Mouse (Mus musculus) CH12.LX (cell line): ENCODE results near the gene Dkk1. TPM values are rescaled to one million over a fixed set of nuclear protein-coding genes. Genes with fewer than 3 reads are reported as not detected.

Source experiments
- DNase-seq: peaks from one replicate; pipeline ENCODE4 v3.0.0-alpha.2; 2013; ENCODE audit errors: extremely low read depth
- H3K27ac ChIP-seq: 2 replicates; pipeline ENCODE4 v1.5.1; 2012; ENCODE audit warnings: low read depth, mild to moderate bottlenecking, control low read depth, moderate library complexity; ENCODE audit not compliant: insufficient read depth
- H3K27me3 ChIP-seq: replicated peaks from 2 replicates; pipeline ENCODE3; 2012; ENCODE audit warnings: inconsistent platforms
- H3K36me3 ChIP-seq, 2 experiments: replicated peaks in 1 of 2; 2 replicates each; pipeline versions ENCODE3 to v1.6.1; 2012; ENCODE audit warnings: inconsistent platforms in 1 of 2, low read length in 1 of 2, mild to moderate bottlenecking in 1 of 2, mixed read lengths in 1 of 2, moderate library complexity in 1 of 2; ENCODE audit not compliant: control insufficient read depth in 1 of 2, insufficient read depth in 1 of 2
- H3K4me1 ChIP-seq, 2 experiments: 2 replicates each; pipeline ENCODE4 v1.6.1; 2012; ENCODE audit warnings: inconsistent platforms in 1 of 2, moderate library complexity in 1 of 2; ENCODE audit not compliant: insufficient read depth in 2 of 2, control insufficient read depth in 1 of 2
- H3K4me2 ChIP-seq: 2 replicates; pipeline ENCODE4 v1.6.1; 2012; ENCODE audit warnings: low read depth, mild to moderate bottlenecking, control low read depth; ENCODE audit not compliant: poor library complexity, insufficient read depth, severe bottlenecking
- H3K4me3 ChIP-seq, 3 experiments: fragments of 150-350 bp in 1 of 3; sonication (generic) in 1 of 3; replicated peaks in 1 of 3; 2 replicates each; pipeline versions ENCODE3 to v1.5.1; 2011 to 2012; ENCODE audit warnings: low read depth in 2 of 3, low read length in 2 of 3, mild to moderate bottlenecking in 2 of 3, moderate library complexity in 2 of 3, control low read depth in 1 of 3, improper control_type of control experiment in 1 of 3, inconsistent platforms in 1 of 3, mixed read lengths in 1 of 3; ENCODE audit not compliant: poor library complexity in 1 of 3
- H3K79me2 ChIP-seq: replicated peaks from 2 replicates; pipeline ENCODE4 v1.6.1; 2012; ENCODE audit warnings: mild to moderate bottlenecking, moderate library complexity; ENCODE audit not compliant: control insufficient read depth, poor library complexity, insufficient read depth, severe bottlenecking; ENCODE audit errors: extremely low read depth
- H3K9ac ChIP-seq: 2 replicates; pipeline ENCODE4 v1.6.1; 2012; ENCODE audit warnings: low read depth, mild to moderate bottlenecking, control low read depth, moderate library complexity; ENCODE audit not compliant: insufficient read depth
- H3K9me3 ChIP-seq: replicated peaks from 2 replicates; pipeline ENCODE3; 2012; ENCODE audit warnings: low read length, inconsistent platforms, mixed read lengths
- CHD1 ChIP-seq: IDR thresholded peaks from 2 replicates; pipeline ENCODE4 v1.6.1; 2012; ENCODE audit warnings: low read depth, low read length, improper control_type of control experiment, inconsistent platforms
- CTCF ChIP-seq, 2 experiments: IDR thresholded peaks in 1 of 2; conservative IDR thresholded peaks in 1 of 2; 2 replicates each; pipeline ENCODE4 v1.5.1; 2011 to 2012; ENCODE audit warnings: low read depth in 2 of 2, low read length in 2 of 2, improper control_type of control experiment in 1 of 2, inconsistent platforms in 1 of 2, mild to moderate bottlenecking in 1 of 2, moderate library complexity in 1 of 2
- GABPA ChIP-seq: IDR thresholded peaks from 2 replicates; pipeline ENCODE4 v1.6.1; 2012; ENCODE audit warnings: low read depth, low read length, improper control_type of control experiment, inconsistent platforms; ENCODE audit not compliant: insufficient replicate concordance
- KAT2A ChIP-seq: IDR thresholded peaks from 2 replicates; pipeline ENCODE4 v1.6.1; 2012; ENCODE audit warnings: low read length, improper control_type of control experiment, inconsistent platforms; ENCODE audit not compliant: insufficient replicate concordance
- MAX ChIP-seq: IDR thresholded peaks from 2 replicates; pipeline ENCODE4 v1.6.1; 2011; ENCODE audit warnings: low read length, improper control_type of control experiment
- MEF2A ChIP-seq: IDR thresholded peaks from 2 replicates; pipeline ENCODE4 v1.6.1; 2014; ENCODE audit warnings: low read depth, mild to moderate bottlenecking, inconsistent platforms, low read length, improper control_type of control experiment, borderline replicate concordance
- NELFE ChIP-seq: IDR thresholded peaks from 2 replicates; pipeline ENCODE4 v1.6.1; 2011; ENCODE audit warnings: low read depth, low read length, improper control_type of control experiment
- NRF1 ChIP-seq: IDR thresholded peaks from 2 replicates; pipeline ENCODE4 v1.6.1; 2014; ENCODE audit warnings: low read depth, mild to moderate bottlenecking, inconsistent platforms, low read length, improper control_type of control experiment, moderate library complexity
- PAX5 ChIP-seq: IDR thresholded peaks from 2 replicates; pipeline ENCODE4 v1.6.1; 2012; ENCODE audit warnings: low read length, inconsistent platforms, mixed read lengths
- POLR2AphosphoS2 ChIP-seq: IDR thresholded peaks from 2 replicates; pipeline ENCODE4 v1.6.1; 2011; ENCODE audit warnings: low read depth, low read length, improper control_type of control experiment
- RAD21 ChIP-seq: IDR thresholded peaks from 2 replicates; pipeline ENCODE4 v1.6.1; 2011; ENCODE audit warnings: low read depth, mild to moderate bottlenecking, low read length, improper control_type of control experiment, moderate library complexity
- SMC3 ChIP-seq: IDR thresholded peaks from 2 replicates; pipeline ENCODE4 v1.6.1; 2011; ENCODE audit warnings: low read depth, low read length, improper control_type of control experiment
- TBP ChIP-seq: conservative IDR thresholded peaks from 2 replicates; pipeline ENCODE4 v1.6.1; 2011; ENCODE audit warnings: low read depth, low read length, improper control_type of control experiment
- TCF12 ChIP-seq: IDR thresholded peaks from 2 replicates; pipeline ENCODE4 v1.6.1; 2014; ENCODE audit warnings: low read depth, mild to moderate bottlenecking, inconsistent platforms, low read length, improper control_type of control experiment
- UBTF ChIP-seq: IDR thresholded peaks from 2 replicates; pipeline ENCODE4 v1.6.1; 2012; ENCODE audit warnings: low read depth, mild to moderate bottlenecking, inconsistent platforms, low read length, improper control_type of control experiment, moderate library complexity
- ZC3H11A ChIP-seq: IDR thresholded peaks from 2 replicates; pipeline ENCODE4 v1.6.1; 2012; ENCODE audit warnings: low read depth, mild to moderate bottlenecking, inconsistent platforms, low read length, improper control_type of control experiment
- ZMIZ1 ChIP-seq: IDR thresholded peaks from 2 replicates; pipeline ENCODE4 v1.6.1; 2012; ENCODE audit warnings: low read depth, mild to moderate bottlenecking, inconsistent platforms, low read length, improper control_type of control experiment
- ZNF384 ChIP-seq: IDR thresholded peaks from 2 replicates; pipeline ENCODE4 v1.6.1; 2012; ENCODE audit warnings: low read depth, low read length, improper control_type of control experiment, inconsistent platforms
- dilution Hi-C: fragments of 300-500 bp; cut with MboI; formaldehyde crosslinking; loops from 2 replicates; pipeline ENCODE4 v1.14.3; 2020; ENCODE audit warnings: low sequenced_read_pairs; ENCODE audit not compliant: extremely low pct_unique_long_range_greater_than_20kb, extremely low pct_ligation_motif_present
- in situ Hi-C: fragments of 300-500 bp; cut with MboI; formaldehyde crosslinking; loops from 3 replicates; pipeline ENCODE4 v1.14.3; 2019; ENCODE audit warnings: low sequenced_read_pairs, low pct_ligation_motif_present, low pct_unique_long_range_greater_than_20kb, mixed read lengths
- polyA plus RNA-seq: library from polyadenylated mRNA; unstranded; fragments of >175 nt; gene quantifications from 2 replicates; pipeline ENCODE4 v1.2.1, GENCODE M21; 2012; ENCODE audit warnings: low read depth; ENCODE audit not compliant: insufficient read length
- total RNA-seq, 2 experiments: library from RNA; depleted of rRNA; stranded (reverse); fragments of 300-350 nt in 1 of 2; fragments of >200 nt in 1 of 2; gene quantifications; 2 replicates each; pipeline ENCODE4 v1.2.3; 2012 to 2014

Gene Dkk1
- total and polyA plus RNA-seq, 3 experiments: not detected

GRCm38 (mm10) chr19:30510481-30510880 is 39.0 kb downstream of the Dkk1 start:
- no peak overlapping the region for H3K9ac ChIP-seq
- no peak overlapping the region for H3K4me3 ChIP-seq
- H3K9me3 ChIP-seq: no peaks in the 10 kb centered on the region
- H3K36me3 ChIP-seq: no peaks in the 10 kb centered on the region
- TF ChIP-seq MEF2A: no peak
- TF ChIP-seq SMC3: no peak
- no peak for TF ChIP-seq CHD1
- no peak for TF ChIP-seq NRF1
- TF ChIP-seq ZMIZ1: no peak
- TF ChIP-seq NELFE: no peak
- no peak for TF ChIP-seq RAD21
- no peak overlapping the region for H3K27ac ChIP-seq
- dilution Hi-C loops (no loop called here), in situ Hi-C loops (no loop called here)
- no peak overlapping the region for H3K4me2 ChIP-seq
- H3K79me2 ChIP-seq: no peaks in the 10 kb centered on the region
- H3K27me3 ChIP-seq: no peaks in the 10 kb centered on the region
- H3K4me1 ChIP-seq: peaks cover 0 to 2% of the 10 kb centered on the region in 2 experiments; a peak in 1 of 4 replicates
- DNase-seq: no peak

- Histone ChIP-seq H3K27me3 (no peaks in the 10 kb centered on the region), H3K9ac (no peak overlapping the region), H3K4me3 (no peak overlapping the region), H3K4me1 (peaks cover 0 to 2% of the 10 kb centered on the region in 2 experiments; a peak in 1 of 4 replicates), H3K4me2 (peak overlapping the region; percentile 47), H3K36me3 (no peaks in the 10 kb centered on the region), H3K79me2 (no peaks in the 10 kb centered on the region), H3K27ac (no peak overlapping the region), H3K9me3 (no peaks in the 10 kb centered on the region)
- no peak for TF ChIP-seq KAT2A
- TF ChIP-seq TBP: no peak
- no peak for TF ChIP-seq GABPA
- no peak for TF ChIP-seq MAX
- no peak for TF ChIP-seq NRF1
- TF ChIP-seq CTCF (conservative IDR thresholded peaks at IDR 0.05 in 1 of 2, IDR thresholded peaks at IDR 0.05 in 1 of 2; ENCODE audit: low read depth in 2 of 2, low read length in 2 of 2): no peak
- no peak for TF ChIP-seq UBTF
- no peak for TF ChIP-seq POLR2AphosphoS2
- TF ChIP-seq PAX5: no peak
- no peak for TF ChIP-seq TCF12
- no peak for TF ChIP-seq NELFE
- no peak for TF ChIP-seq ZNF384
- TF ChIP-seq MEF2A: no peak
- no peak for TF ChIP-seq SMC3
- TF ChIP-seq ZC3H11A: no peak
- dilution Hi-C loops: no loop called here
- no peak for DNase-seq
- in situ Hi-C loops: no loop called here
Measured at GRCm38 (mm10) chr19:30505497-30505896, 44.0 kb downstream of the Dkk1 start.
